Mouse (Mus musculus): ENCODE measurements at regions not wholly inside any gene's neighbourhood (a gene's known extent, or its start where the extent isn't known, plus 50 kb on each side); places are given as distances from the start of the nearest gene placed in this dataset.

DNA sequence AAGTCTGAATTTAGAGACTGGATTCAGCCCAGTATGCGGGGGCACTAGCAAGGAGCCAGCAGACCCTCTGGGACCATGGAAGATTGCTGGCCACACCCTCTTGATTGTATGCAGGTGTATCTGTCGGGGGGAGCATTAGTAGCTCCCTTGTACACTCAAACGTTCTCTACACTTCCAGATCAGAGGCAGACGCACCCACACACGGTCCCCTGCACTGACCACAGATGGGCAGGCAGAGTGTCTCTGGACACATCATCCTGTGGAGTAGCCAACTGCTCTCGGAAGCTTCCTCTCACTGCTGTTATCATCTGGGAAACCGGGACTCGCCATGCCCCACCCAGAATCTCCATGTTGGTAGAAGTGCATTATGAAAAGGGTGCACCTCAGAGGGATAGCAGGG lies 176.7 kb downstream of the Mycn start:
- no peak for ATAC-seq

DNA sequence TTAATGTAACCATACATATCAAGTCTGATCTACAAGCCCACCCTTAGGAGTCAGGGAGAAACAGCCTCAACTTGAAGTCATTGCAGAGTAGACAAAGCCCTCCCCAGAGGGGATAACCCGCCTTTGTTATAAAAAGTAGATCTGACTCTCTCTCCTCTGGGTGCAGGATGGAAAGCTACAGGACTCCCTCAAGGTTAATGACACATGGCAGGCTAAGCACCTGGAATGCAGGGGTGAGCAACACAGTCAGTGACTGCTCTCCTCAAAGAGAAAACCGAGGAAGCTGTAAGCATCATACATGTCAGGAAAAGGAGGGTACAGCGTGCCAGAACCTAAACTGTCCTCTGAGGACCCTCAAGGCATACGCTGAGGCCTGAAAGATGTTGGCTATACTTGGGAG lies 177.1 kb downstream of the Mycn start:
- no peak for ATAC-seq

DNA sequence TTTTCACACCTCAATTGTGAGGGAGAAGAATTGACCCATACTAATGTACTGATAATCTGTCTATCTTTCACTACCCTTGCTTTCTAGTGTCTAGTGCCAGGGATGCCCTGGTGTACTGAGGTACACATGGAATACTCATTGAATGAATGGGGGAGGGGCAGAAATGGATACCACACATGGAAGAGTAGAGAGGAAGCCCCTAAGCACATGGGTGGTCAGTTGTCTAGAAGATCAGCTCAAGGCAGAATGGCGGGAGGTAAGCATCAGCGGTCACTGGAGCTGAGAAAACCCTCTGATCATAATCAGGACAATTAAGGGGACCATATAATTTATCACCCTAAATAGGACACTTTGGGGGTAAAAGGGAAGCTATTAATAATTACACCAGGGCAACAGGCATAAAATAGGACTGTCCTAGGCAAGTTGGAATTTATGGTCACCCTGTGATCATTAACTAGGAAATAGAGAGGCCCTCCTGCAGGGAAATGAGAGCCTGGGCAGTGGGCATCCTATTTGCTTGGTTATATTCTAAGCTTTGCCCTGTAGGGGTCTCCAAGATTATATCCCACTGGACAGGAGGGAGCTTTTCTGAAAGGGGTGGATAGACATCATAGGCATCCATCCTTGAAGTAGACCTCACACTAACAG lies 185.3 kb downstream of the Mycn start:
- ATAC-seq, result no peak

DNA sequence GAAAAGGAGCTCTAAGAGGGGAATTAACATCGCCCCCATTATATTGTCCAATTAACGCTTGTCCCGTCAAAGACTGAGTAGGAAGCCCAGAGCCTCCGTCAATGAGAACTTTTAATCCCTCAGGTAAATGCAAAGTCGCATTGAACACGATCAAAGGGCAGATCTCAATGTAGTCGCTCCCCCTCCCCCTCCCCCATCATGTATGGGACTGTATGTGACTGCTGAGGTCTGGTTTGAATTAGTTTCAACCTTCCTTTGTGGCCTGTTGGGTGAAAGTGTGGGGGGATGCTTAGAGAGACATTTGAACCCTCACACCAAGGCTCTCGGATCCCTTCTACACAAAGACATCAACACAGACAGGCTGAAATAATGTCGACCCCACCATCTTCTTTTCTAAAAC lies 187.9 kb downstream of the Mycn start:
- no peak for ATAC-seq

DNA sequence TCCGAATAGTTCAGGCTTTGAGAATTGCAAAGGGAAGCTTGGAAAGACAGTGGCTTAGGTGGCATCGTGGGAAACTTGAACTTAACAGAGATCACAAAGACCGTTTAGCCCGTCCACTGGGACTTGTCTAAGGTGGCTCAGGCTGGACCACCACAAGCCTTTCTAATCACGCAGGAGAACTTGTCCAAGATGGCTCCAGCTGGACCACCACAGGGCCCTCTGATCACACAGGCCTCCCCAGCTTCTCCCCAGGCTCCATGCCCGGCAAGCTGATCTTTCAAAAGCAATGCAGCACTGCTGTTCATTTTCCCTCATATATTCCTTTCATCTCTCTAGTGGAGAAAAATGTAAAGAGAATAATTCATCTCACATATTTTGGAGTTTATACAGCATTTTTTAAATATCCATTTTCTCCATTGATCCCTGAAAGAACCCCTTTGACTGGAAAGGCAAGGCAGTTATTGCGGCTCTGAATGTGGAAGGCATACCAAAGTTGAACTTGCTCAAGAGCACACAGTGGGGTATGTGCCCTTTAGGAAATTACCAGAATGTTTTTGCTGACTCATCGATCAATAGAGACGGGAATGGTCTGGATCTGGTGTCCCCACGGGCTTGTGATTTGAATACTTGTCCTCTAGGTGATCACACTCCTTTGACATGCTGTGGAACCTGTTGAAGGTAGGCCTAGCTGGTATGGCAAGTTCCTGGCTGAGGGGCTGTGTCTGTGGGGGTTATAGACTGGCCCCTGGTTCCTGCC lies 189.9 kb downstream of the Mycn start:
- ATAC-seq, result no peak

DNA sequence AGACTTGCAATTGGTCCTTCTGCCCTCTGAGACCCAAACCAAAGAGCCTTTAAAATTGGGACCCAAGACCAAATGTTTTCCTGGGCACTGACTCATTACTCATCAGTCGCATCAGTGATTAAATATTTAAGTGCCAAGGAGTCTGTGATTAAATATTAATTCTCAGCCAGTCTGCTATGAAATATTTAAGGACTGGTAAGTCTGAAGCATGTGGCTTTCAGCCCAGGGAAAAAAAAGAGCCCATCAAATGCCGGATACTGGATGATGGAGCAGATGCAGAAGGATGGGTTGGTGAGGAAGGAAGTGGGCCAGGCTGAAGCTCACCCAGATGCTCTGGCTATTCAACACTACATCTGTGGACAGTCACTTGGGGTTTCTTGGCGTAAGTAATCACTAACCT lies 192.0 kb downstream of the Mycn start:
- no peak for ATAC-seq

DNA sequence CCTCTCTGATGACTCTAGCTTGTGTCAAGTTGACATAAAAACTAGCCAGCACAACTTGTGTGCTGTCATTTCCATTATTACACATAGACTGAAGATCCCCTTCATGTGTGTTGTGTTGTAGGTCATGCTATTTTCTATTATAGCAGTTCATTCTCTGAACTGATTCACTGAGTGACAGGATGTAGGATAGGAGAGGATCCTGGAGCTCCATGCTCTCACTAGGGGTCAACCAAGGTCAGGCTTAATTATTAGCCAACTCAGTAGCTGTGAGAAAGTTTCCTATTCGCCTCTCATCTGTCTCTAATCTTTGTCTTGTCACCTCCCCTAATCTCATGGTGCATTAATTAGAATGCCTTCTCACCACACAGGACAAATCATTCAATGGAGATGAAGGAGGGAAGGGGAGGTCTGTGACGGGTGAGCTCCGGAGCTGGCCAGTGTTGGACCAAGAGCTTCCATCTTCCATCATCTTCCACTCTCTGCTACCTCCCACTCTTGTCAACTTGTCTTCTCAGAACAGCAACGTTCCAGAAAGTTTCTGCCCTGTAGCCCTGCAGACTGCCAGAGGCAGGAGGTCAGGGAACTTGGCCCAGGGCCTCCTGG lies 194.8 kb downstream of the Mycn start:
- ATAC-seq, result no peak

DNA sequence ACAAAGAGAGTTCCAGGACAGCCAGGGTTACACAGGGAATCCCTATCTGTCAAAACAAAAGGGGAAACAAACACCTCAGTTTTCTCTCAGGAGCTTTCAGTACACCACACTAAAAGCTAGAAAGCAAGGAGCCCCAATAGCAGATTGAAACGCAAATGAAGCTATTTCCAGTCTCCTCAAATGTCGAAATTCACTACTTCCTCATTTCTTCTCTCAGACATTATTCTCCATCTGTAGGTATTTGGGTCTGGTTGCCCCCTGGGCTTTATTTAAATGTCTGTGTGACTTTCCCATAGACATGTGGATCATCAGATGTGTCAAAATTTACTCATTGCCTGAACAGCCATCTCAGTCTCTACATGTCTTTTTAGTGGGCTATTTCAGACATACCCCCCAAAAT lies 197.2 kb downstream of the Mycn start:
- no peak for ATAC-seq

DNA sequence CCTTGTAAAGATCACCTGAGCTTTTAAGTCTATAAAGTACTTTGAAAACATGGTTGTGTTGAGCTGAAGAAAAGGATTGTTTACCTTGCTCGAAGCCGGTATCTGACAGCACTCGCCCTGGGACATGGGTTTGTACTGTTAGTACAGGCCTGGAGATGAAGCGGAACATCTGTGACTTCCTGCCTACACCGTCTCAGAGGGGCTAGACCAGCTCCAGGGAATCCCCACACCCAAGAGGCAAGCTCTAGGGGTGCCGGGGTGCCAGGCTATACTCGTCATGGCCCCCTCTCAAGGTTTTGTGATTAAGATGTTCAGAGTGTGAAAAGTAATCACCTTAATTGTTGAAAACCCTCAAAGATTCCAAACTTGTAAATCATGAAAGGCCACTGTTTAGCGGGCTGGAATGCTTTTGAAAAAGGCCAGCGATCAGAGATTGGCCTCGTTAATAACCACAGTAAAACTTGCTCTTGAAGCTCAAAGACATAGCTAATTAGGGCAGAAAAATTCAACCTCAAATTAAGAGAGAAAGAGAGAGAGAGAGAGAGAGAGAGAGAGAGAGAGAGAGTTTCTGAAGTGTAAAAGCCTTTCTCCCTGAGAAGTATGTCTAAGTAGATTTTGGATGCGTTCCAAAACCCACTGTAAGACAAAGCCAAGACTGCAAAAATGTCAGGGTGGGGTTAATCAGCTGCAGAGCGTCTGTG lies 202.9 kb downstream of the Mycn start:
- no peak for ATAC-seq

DNA sequence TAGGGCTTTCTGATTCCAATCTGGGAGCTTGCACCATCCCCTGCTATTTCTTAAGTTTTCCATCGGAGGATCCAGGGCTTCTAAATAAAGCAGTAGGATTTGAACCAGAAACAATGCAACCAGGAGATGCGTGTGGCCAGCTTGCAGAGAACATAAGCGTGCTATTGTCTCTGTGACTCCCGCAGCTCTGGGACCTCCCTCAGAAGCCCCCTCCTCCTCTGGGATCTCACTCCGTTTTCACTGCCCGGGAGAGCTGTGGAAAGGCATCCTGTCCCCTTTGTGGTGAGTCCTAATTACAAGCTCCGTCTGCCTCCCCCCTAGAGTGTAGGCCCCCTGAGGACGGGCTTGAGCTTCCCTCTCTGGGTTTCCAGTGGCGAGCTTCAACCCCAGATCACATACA lies 215.9 kb downstream of the Mycn start:
- ATAC-seq, result no peak

DNA sequence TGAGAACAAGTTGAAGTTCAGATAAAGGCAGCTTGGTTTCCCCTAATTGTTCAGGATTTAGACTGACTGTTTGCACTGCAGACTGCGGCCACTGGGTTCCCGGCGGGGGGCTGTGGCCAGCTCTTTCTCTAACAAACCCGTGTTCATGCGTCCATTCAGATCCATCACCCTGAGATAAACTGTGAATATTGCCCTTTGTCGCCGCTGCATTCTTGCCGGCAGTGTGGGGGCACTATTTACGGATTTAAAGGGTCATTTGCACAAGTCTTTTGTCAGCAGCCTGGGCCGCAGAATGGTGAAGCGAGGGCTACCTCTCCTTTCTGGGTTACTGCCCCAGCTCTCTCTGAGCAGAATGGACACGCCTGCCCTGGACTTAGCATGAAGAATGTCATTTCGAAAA lies 216.6 kb downstream of the Mycn start:
- no peak for ATAC-seq

DNA sequence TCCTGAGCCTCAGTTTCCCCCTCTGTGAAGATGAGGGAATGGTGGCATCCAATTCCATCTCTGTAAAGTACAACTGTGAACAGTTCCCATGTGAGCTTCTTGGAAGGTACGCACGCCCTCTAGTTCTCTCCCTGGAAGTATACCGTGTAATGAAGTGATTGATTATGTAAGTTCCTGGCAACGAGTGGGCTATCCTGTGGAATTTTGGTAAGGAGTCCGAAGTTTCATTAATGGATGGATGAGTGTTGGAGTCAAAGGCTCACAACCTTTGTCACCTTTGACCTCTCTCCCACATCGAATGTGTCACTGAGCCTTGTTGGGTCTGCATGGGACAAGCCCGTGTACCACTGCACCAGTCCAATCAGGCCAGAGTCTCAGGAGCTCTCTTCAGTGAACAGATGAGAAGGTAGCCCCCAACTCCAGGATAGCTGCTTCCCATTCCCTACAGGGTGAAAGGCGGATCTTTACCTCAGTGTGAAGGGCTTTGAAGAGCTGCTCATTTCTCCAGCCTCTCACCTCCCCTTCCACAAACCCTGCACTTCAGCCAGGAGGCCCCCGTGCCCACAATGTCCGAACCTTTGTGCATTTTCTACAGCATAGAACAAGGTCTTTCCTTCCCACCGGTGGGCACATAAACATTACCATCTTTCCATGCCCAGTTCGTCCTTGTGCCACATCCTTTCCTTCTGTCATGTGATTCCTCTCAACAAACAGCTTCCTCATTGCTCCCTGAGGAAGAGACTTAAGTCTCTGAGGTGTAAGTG lies 217.8 kb downstream of the Mycn start:
- ATAC-seq, result no peak

DNA sequence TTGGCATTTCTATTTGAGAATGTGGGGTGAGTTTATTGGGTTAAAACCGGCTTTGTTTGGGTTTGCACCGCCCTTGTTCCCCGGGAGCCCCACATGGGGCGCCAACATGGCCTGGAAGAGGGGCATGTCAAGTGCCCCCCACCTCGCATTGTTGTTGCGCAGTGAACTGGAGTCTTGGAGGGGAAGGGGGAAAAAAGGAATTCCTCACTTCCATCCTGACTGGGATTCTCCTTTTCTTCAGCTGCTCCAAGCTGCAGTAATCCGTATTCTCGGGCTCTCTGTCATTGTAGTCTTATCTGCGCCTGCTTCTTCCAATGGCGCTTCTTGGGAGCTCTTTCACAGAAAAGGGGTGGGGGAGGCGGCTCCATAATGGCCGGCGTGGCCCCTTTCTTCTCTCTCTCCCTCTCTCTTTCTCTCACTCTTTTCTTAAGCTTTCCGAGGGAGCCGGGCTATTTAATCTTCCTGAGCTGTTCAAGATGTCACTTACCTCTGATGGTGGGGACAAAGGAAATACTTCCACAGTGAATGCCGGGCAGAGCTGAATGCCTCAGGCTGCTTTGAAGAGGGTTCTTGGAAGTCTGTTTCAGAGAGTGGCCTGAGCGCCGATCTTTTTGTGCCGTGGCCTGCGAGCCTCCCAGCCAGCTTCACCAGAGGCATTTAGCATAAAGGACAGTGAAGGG lies 218.6 kb downstream of the Mycn start:
- no peak for ATAC-seq

DNA sequence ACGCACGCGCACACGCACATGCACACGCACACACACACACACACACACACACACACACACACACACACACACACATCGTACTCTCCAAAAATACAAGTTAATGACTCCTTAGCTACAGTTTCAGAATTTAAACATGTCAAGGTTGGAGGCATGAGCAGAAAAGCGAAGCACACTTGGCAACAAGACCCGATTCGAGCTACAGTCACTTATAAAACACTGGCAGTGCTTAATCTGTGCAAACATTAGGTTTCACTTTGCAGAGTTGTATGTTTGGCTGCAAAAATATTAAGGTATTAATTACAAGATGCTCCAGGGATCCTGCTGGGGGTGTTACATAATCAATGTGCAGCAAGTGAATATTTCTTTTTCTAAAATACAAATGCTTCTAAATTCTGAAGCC lies 225.0 kb downstream of the Mycn start:
- no peak for ATAC-seq

DNA sequence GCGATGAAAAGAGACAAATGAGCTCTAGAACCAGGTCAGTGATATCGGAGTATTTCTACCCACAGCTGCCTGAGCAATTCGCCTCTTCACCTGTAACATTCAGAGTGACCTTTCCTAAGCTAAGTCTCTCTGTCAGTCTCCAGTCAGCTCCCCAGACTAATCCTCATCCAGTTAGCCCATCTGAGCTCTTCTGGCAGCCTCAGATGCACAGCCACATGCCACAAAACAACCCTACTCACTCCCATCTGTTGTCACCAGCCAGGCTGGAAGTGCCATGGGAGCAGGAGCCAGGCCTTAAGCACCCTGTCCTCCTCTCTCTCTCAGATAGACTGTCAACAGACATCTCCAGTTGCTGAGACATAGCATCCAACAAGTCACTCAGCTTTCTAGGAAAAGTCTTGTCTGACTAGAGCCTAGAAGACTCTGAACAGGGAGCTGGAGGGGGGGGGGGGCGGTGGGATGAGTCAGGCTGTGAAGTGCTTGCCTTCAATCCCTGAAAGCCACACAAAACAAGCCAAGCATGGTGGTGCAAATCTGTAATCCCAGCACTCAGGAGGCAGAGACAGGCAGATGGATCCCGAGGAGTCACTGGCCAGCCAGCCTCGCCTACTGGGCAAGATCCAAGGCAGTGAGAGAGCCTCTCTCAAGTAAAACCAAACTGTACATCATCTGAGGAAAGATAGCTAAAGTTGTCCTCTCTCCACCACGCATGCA lies 225.6 kb downstream of the Mycn start:
- ATAC-seq, result no peak

DNA sequence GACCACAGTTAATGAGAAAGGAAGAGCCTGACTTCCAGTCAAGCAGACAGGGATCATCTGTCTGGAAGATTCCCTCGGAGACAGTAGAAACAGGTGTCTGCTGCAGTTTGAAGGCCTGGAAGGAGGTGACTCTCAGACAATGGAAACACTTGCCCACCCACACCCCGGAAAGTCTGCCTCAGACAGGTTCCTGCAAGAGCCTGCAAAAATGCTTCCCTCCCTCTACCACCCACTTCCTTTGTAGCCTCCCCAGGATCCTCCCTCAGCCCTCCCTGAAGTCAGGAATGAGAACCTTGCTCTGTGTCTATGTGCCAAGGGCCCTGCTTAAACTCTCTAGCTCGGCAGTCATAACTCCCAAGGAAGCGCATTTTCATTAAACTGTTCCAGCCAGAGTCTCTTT lies 226.2 kb downstream of the Mycn start:
- no peak for ATAC-seq

DNA sequence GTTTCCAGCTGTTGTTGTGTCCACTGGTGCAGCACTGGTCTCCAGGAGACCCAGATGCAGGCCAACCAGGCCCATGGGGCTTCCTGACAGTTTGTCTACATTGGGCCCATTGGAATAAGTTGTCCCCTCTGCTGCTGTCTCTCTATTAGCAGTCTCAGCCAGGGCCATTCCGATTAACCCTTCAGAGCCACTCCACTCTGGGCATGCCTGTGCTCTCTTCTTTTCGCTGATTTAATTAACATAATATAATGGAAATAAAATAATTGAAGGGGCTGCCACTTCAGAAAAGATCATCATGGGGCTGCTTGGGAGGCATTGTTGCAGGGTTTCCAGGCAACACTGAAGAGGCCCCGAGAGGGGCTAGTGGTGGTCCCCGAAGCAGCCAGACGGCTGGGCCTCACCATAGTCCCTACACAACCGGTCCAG lies 231.5 kb downstream of the Mycn start:
- no peak for ATAC-seq

DNA sequence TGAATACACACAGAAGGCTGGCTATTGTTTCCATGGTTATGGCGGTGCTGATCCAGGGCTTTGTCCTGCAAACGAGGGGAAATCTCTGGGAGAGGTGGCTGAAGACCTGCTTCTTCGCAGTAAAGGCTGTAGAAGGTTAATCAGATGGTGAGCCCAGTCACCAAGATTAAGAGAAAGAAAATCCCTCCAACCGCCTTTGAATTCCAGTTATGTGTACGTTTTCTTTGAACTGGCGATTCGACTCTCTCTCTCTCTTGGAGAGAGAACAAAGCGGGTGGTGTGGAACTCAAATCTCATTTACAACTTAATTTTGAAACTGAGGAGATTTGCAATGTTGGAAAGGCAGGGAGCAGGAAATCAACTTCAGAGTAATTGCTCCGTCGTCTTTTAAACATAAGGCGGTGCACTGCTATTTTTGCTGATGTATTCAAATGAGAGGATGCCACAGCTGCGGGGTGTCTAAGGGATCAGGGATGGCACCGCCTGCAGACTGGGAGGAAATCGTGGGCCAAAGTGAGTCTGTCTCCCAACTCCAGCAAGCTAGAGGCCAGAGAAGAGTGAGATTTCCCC lies 232.7 kb downstream of the Mycn start:
- ATAC-seq, result no peak

DNA sequence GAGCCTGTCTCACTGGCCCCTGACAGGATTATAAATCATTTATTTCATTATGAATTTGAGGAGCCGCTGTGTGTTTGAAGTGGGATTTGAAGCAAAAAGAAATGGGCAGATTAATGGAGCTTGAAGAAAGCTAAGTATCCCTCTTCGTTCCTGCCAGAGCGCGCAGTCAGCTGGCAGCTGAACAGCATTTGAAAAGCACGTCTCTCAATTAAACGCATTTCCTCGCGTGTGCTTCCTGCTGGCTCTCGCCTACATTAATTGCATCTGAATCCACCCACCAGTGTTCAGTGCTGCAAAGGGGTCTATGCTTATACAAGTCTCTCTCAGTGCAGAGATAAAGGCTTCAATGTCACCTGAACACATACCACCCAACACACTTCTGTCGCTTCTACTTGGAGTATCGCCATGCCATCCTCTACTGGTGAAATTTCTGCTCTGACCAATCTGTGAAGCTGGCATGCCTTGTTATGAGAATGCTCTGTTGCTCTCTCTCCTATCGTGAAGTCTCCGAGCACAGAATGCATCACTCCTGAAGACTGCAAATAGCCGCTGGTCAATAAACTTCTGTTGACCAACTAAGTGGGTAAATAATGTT lies 235.3 kb downstream of the Mycn start:
- ATAC-seq, result no peak

DNA sequence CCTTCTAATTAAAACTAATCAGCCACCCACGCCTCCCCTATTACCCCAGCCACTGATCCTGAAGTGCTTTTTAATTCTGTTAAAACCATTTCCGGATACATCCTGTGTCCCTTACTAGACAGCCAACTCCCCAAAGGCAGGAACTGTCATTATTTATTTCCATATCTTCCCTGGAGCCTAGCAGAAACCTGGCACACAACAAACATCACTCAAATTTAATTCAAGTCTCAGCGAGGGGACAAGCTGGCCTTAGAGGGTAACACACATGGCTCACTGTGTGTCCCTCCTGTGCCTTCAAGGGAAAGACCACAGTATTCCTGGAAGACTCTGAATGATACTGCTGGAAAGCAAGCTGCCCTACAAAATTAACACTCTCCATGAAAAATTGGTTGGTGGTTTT lies 240.0 kb downstream of the Mycn start:
- no peak for ATAC-seq
